Comparison of ENCODE assay signal across 8 mouse cellular contexts in genomic region chr4:109665101-109665981, GRCm38 (mm10). TPM values are rescaled to one million over a fixed set of nuclear protein-coding genes. Genes with fewer than 3 reads are reported as not detected.
DNase-seq lines count a peak whose midpoint lies in the region; ATAC-seq and TF ChIP-seq lines count a peak whose summit lies in the region.

No protein-coding gene starts in this region.

- DNase-seq in CD8-positive naive resting alpha-beta T cell, adult 2 months (ENCODE audit: low read depth in 2 of 2, low spot score in 2 of 2): peak; percentile 32 to 54
- DNase-seq in adrenal gland, postnatal 25 days: peak; percentile 71
- DNase-seq in lung, adult 2 months: peak; percentile 63
- peak; percentile 62 for DNase-seq in thymus, postnatal 0 days (ENCODE audit: low spot score)

- no peak for TF ChIP-seq POLR2A in lung, adult 2 months (IDR thresholded peaks at IDR 0.05; ENCODE audit: borderline replicate concordance, extremely low read depth, low read depth, low read length)

- H3K27me3 ChIP-seq in embryonic facial prominence, embryonic 15.5 days: peaks cover 20% of the 10 kb centered on the region
- H3K27me3 ChIP-seq in heart, embryonic 12.5 days (replicated peaks): peaks cover 23% of the 10 kb centered on the region
- peaks cover 36% of the 10 kb centered on the region for H3K27me3 ChIP-seq in kidney, embryonic 15.5 days
- peaks cover 52% of the 10 kb centered on the region for H3K27me3 ChIP-seq in neural tube, embryonic 15.5 days (replicated peaks)

- H3K4me2 ChIP-seq in embryonic facial prominence, embryonic 15.5 days (replicated peaks): peak overlapping the region; percentile 96
- peak overlapping the region; percentile 96 for H3K4me2 ChIP-seq in heart, embryonic 12.5 days
- peak overlapping the region; percentile 97 for H3K4me2 ChIP-seq in kidney, embryonic 15.5 days
- peak overlapping the region; percentile 91 for H3K4me2 ChIP-seq in neural tube, embryonic 15.5 days

- 0 out of 2 replicates have a peak, but pooled peaks have one; percentile 49 for ATAC-seq in embryonic facial prominence, embryonic 15.5 days (ENCODE audit: insufficient number of reproducible peaks, low FRiP score, low TSS enrichment, low read depth)
- peak; percentile 72 for ATAC-seq in heart, embryonic 12.5 days (ENCODE audit: insufficient number of reproducible peaks, low FRiP score)
- ATAC-seq in kidney, embryonic 15.5 days (replicated peaks; ENCODE audit: low FRiP score): peak; percentile 54
- ATAC-seq in neural tube, embryonic 15.5 days (ENCODE audit: low FRiP score): peak; percentile 46; the same call in 1 of the 2 replicates

- H3K4me1 ChIP-seq in embryonic facial prominence, embryonic 15.5 days: 0 out of 2 replicates have a peak, but pooled peaks cover 13% of the 10 kb centered on the region
- H3K4me1 ChIP-seq in heart, embryonic 12.5 days (replicated peaks): peaks cover 7% of the 10 kb centered on the region; the same call in 1 of the 2 replicates
- H3K4me1 ChIP-seq in kidney, embryonic 15.5 days: peaks cover 23% of the 10 kb centered on the region
- H3K4me1 ChIP-seq in lung, adult 2 months (ENCODE audit: control insufficient read depth, insufficient read depth, low read length): peaks cover 3% of the 10 kb centered on the region
- H3K4me1 ChIP-seq in neural tube, embryonic 15.5 days: peaks cover 23% of the 10 kb centered on the region

- WGBS in embryonic facial prominence, embryonic 15.5 days: under 1% methylated on average over 49 of the region's 49 CpGs
- WGBS in heart, embryonic 12.5 days: under 1% methylated on average over 49 of the region's 49 CpGs
- WGBS in kidney, embryonic 15.5 days: under 1% methylated on average over 49 of the region's 49 CpGs
- under 1% methylated on average over 47 of the region's 49 CpGs for WGBS in lung, adult 2 months
- WGBS in neural tube, embryonic 15.5 days: under 1% methylated on average over 48 of the region's 49 CpGs

- peak overlapping the region; percentile 97 for H3K27ac ChIP-seq in embryonic facial prominence, embryonic 15.5 days (replicated peaks)
- H3K27ac ChIP-seq in heart, embryonic 12.5 days (ENCODE audit: poor library complexity, severe bottlenecking): peak overlapping the region; percentile 95
- no peak overlapping the region for H3K27ac ChIP-seq in kidney, embryonic 15.5 days
- H3K27ac ChIP-seq in neural tube, embryonic 15.5 days (replicated peaks): no peak overlapping the region

- TF ChIP-seq CTCF in lung, adult 2 months (IDR thresholded peaks at IDR 0.05; ENCODE audit: insufficient read depth, low read length): no peak

- no peaks in the 10 kb centered on the region for H3K36me3 ChIP-seq in embryonic facial prominence, embryonic 15.5 days
- H3K36me3 ChIP-seq in heart, embryonic 12.5 days: no peaks in the 10 kb centered on the region
- H3K36me3 ChIP-seq in kidney, embryonic 15.5 days: no peaks in the 10 kb centered on the region
- no peaks in the 10 kb centered on the region for H3K36me3 ChIP-seq in neural tube, embryonic 15.5 days

- H3K9ac ChIP-seq in embryonic facial prominence, embryonic 15.5 days: peak overlapping the region; percentile 73
- H3K9ac ChIP-seq in heart, embryonic 12.5 days: peak overlapping the region; percentile 89
- peak overlapping the region; percentile 91 for H3K9ac ChIP-seq in kidney, embryonic 15.5 days
- peak overlapping the region; percentile 61 for H3K9ac ChIP-seq in neural tube, embryonic 15.5 days (replicated peaks)

- no peaks in the 10 kb centered on the region for H3K9me3 ChIP-seq in embryonic facial prominence, embryonic 15.5 days (replicated peaks)
- no peaks in the 10 kb centered on the region for H3K9me3 ChIP-seq in heart, embryonic 12.5 days (replicated peaks)
- no peaks in the 10 kb centered on the region for H3K9me3 ChIP-seq in kidney, embryonic 15.5 days (replicated peaks)
- no peaks in the 10 kb centered on the region for H3K9me3 ChIP-seq in neural tube, embryonic 15.5 days (replicated peaks)

- H3K4me3 ChIP-seq in embryonic facial prominence, embryonic 15.5 days (replicated peaks): peak overlapping the region; percentile 81
- peak overlapping the region; percentile 72 for H3K4me3 ChIP-seq in heart, embryonic 12.5 days
- H3K4me3 ChIP-seq in kidney, embryonic 15.5 days (replicated peaks): peak overlapping the region; percentile 74
- H3K4me3 ChIP-seq in lung, adult 2 months (replicated peaks; ENCODE audit: extremely low read depth, low read depth, low read length): peak overlapping the region; percentile 68
- H3K4me3 ChIP-seq in neural tube, embryonic 15.5 days (replicated peaks): peak overlapping the region; percentile 55

RNA-seq across cellular contexts. Expression of gene Cdkn2c, which starts 1.6 kb away (rescaled TPM):
- 42.7 and 43.7 TPM in 2 replicates for total RNA-seq in adrenal gland, postnatal 25 days (2021)
- 22.5 and 25.7 TPM in 2 replicates for polyA plus RNA-seq in embryonic facial prominence, embryonic 15.5 days (2015; fragmentation: Nextera tagmentation; extraction: Ambion mirVana)
- polyA plus RNA-seq in heart, embryonic 12.5 days (2016; fragmentation: Nextera tagmentation; extraction: Ambion mirVana): 11.6 and 13.2 TPM in 2 replicates
- polyA plus RNA-seq in kidney, embryonic 15.5 days (2015; fragmentation: Nextera tagmentation; extraction: Ambion mirVana): 4.8 and 5.1 TPM in 2 replicates
- 8.7 and 13.1 TPM in 2 replicates for polyA plus RNA-seq in lung, adult 2 months (2012; rRNA removed)
- 3.3 and 4.9 TPM in 2 replicates for polyA plus RNA-seq in neural tube, embryonic 15.5 days (2015; fragmentation: Nextera tagmentation; extraction: Ambion mirVana)
- polyA plus RNA-seq in thymus, postnatal 0 days (2015; fragmentation: Nextera tagmentation; extraction: Ambion mirVana): 20.8 and 27.1 TPM in 2 replicates

RNA-seq across cellular contexts. Expression of gene Faf1, which starts 11.0 kb away (rescaled TPM):
- 27.1 and 28.7 TPM in 2 replicates for total RNA-seq in adrenal gland, postnatal 25 days (2021)
- polyA plus RNA-seq in embryonic facial prominence, embryonic 15.5 days (2015; fragmentation: Nextera tagmentation; extraction: Ambion mirVana): 23.1 and 25.1 TPM in 2 replicates
- polyA plus RNA-seq in heart, embryonic 12.5 days (2016; fragmentation: Nextera tagmentation; extraction: Ambion mirVana): 29.2 and 31.5 TPM in 2 replicates
- polyA plus RNA-seq in kidney, embryonic 15.5 days (2015; fragmentation: Nextera tagmentation; extraction: Ambion mirVana): 21.7 and 22.7 TPM in 2 replicates
- polyA plus RNA-seq in lung, adult 2 months (2012; rRNA removed): 7.2 and 7.4 TPM in 2 replicates
- polyA plus RNA-seq in neural tube, embryonic 15.5 days (2015; fragmentation: Nextera tagmentation; extraction: Ambion mirVana): 28.5 and 30.9 TPM in 2 replicates
- polyA plus RNA-seq in thymus, postnatal 0 days (2015; fragmentation: Nextera tagmentation; extraction: Ambion mirVana): 25.4 and 28.2 TPM in 2 replicates

Comparison
In these comparisons a context has a peak if more than half of its experiments do, and no peak if none do; other contexts are left out.
1. H3K27ac ChIP-seq: peak in embryonic facial prominence, embryonic 15.5 days (single experiment) and heart, embryonic 12.5 days (single experiment); none in kidney, embryonic 15.5 days (single experiment) and neural tube, embryonic 15.5 days (single experiment).
2. Peak in every context shown above with its lines, with median percentiles within 50 percentile points of each other: DNase-seq, ATAC-seq, H3K4me2 ChIP-seq, H3K4me3 ChIP-seq and H3K9ac ChIP-seq.